ENCODE assay signal across 11 mouse cellular contexts in genomic region chr11:33827085-33827828, GRCm38 (mm10).
DNase-seq lines count a peak whose midpoint lies in the region; ATAC-seq and TF ChIP-seq lines count a peak whose summit lies in the region.
"Had no signal": no experiment of that assay in that cellular context is flagged by ENCODE, and none has a peak within 500 bp of the region (broad histone marks: within the 10 kb centered on the region; RNA-seq: fewer than 3 reads in every experiment).

No protein-coding gene starts in this region.

- H3K27me3 ChIP-seq in midbrain, embryonic 12.5 days: no peaks in the 10 kb centered on the region
- H3K27me3 ChIP-seq in midbrain, embryonic 11.5 days (ENCODE audit: control insufficient read depth, insufficient read depth, low read length): no peaks in the 10 kb centered on the region
- no peaks in the 10 kb centered on the region for H3K27me3 ChIP-seq in hindbrain, embryonic 16.5 days (replicated peaks; ENCODE audit: control insufficient read depth, insufficient read depth, low read length)
- H3K27me3 ChIP-seq: liver, embryonic 15.5 days had no signal

- H3K36me3 ChIP-seq in midbrain, embryonic 12.5 days: no peaks in the 10 kb centered on the region
- no peaks in the 10 kb centered on the region for H3K36me3 ChIP-seq in midbrain, embryonic 11.5 days (ENCODE audit: control insufficient read depth, insufficient read depth, low read length)
- H3K36me3 ChIP-seq in hindbrain, embryonic 16.5 days (ENCODE audit: control insufficient read depth, insufficient read depth, low read length): no peaks in the 10 kb centered on the region
- H3K36me3 ChIP-seq: liver, embryonic 15.5 days had no signal

- H3K4me1 ChIP-seq in midbrain, embryonic 12.5 days: peaks cover 17% of the 10 kb centered on the region
- H3K4me1 ChIP-seq in midbrain, embryonic 11.5 days (ENCODE audit: control insufficient read depth, insufficient read depth, low read length): no peaks in the 10 kb centered on the region
- peaks cover 20% of the 10 kb centered on the region for H3K4me1 ChIP-seq in hindbrain, embryonic 16.5 days (ENCODE audit: control insufficient read depth, insufficient read depth, low read depth, low read length)
- H3K4me1 ChIP-seq: liver, embryonic 15.5 days had no signal

- no peak for TF ChIP-seq CTCF in gastrocnemius, adult 2 months (IDR thresholded peaks at IDR 0.05)

- DNase-seq in midbrain, embryonic 11.5 days (ENCODE audit: low spot score, missing footprints): no peak
- DNase-seq in cerebellum, postnatal 14 days: peak; percentile 77 to 80
- DNase-seq in retina, postnatal 1 day: peak; percentile 54
- DNase-seq in gastrocnemius, adult 2 months: no peak
- DNase-seq in urinary bladder, adult 18-20 months (ENCODE audit: low spot score in 2 of 2): no peak
- no peak for DNase-seq in thymus, postnatal 25 days
- DNase-seq: heart, adult 18-20 months had no signal

- intact Hi-C loops in gastrocnemius, adult 2 months (cut with DNase I): no loop called here

- no peak overlapping the region for H3K9ac ChIP-seq in midbrain, embryonic 12.5 days (replicated peaks)
- no peak overlapping the region for H3K9ac ChIP-seq in midbrain, embryonic 11.5 days (ENCODE audit: low read length)
- H3K9ac ChIP-seq in hindbrain, embryonic 16.5 days (ENCODE audit: low read depth, low read length): peak overlapping the region; percentile 13; the same call in 1 of the 2 replicates
- H3K9ac ChIP-seq: liver, embryonic 15.5 days had no signal

- ATAC-seq in midbrain, embryonic 12.5 days (ENCODE audit: low FRiP score, low read depth): no peak
- ATAC-seq in midbrain, embryonic 11.5 days (ENCODE audit: low FRiP score): no peak
- peak; percentile 72 for ATAC-seq in hindbrain, embryonic 16.5 days

- no peak overlapping the region for H3K4me3 ChIP-seq in midbrain, embryonic 12.5 days
- H3K4me3 ChIP-seq in midbrain, embryonic 11.5 days (ENCODE audit: low read depth, low read length): no peak overlapping the region
- H3K4me3 ChIP-seq in hindbrain, embryonic 16.5 days (ENCODE audit: low read length): no peak overlapping the region
- H3K4me3 ChIP-seq in gastrocnemius, adult 2 months: no peak overlapping the region
- H3K4me3 ChIP-seq: erythroblast, embryonic 14.5 days; liver, embryonic 15.5 days had no signal

- WGBS in midbrain, embryonic 12.5 days: 55% methylated on average over 12 of the region's 12 CpGs
- 68% methylated on average over 12 of the region's 12 CpGs for WGBS in midbrain, embryonic 11.5 days
- 31% methylated on average over 12 of the region's 12 CpGs for WGBS in hindbrain, embryonic 16.5 days

- H3K9me3 ChIP-seq in midbrain, embryonic 12.5 days: no peaks in the 10 kb centered on the region
- no peaks in the 10 kb centered on the region for H3K9me3 ChIP-seq in midbrain, embryonic 11.5 days (ENCODE audit: control insufficient read depth, low read length)
- H3K9me3 ChIP-seq in hindbrain, embryonic 16.5 days (ENCODE audit: control insufficient read depth, low read length): no peaks in the 10 kb centered on the region
- H3K9me3 ChIP-seq: liver, embryonic 15.5 days had no signal

- H3K27ac ChIP-seq in midbrain, embryonic 12.5 days (replicated peaks): peak overlapping the region; percentile 36; the same call in 1 of the 2 replicates
- no peak overlapping the region for H3K27ac ChIP-seq in midbrain, embryonic 11.5 days (ENCODE audit: low read depth, low read length)
- peak overlapping the region; percentile 44 for H3K27ac ChIP-seq in hindbrain, embryonic 16.5 days (ENCODE audit: low read depth, low read length)
- H3K27ac ChIP-seq in gastrocnemius, adult 2 months: no peak overlapping the region
- H3K27ac ChIP-seq: liver, embryonic 15.5 days had no signal

- H3K4me2 ChIP-seq in midbrain, embryonic 12.5 days (replicated peaks): no peak overlapping the region
- H3K4me2 ChIP-seq in midbrain, embryonic 11.5 days: no peak overlapping the region
- H3K4me2 ChIP-seq in hindbrain, embryonic 16.5 days (ENCODE audit: low read length): peak overlapping the region; percentile 22; the same call in 1 of the 2 replicates
- H3K4me2 ChIP-seq: liver, embryonic 15.5 days had no signal

Comparison
In these comparisons a context has a peak if more than half of its experiments do, and no peak if none do; other contexts are left out.
1. H3K27ac ChIP-seq: peak in midbrain, embryonic 12.5 days (single experiment) and hindbrain, embryonic 16.5 days (single experiment); none in midbrain, embryonic 11.5 days (single experiment) and gastrocnemius, adult 2 months (single experiment).
2. DNase-seq: peak in cerebellum, postnatal 14 days (2 of 2) and retina, postnatal 1 day (single experiment); none in midbrain, embryonic 11.5 days (single experiment), gastrocnemius, adult 2 months (single experiment), urinary bladder, adult 18-20 months (0 of 2) and thymus, postnatal 25 days (single experiment).